Mouse (Mus musculus) cerebellum, adult 11-12 months (tissue): ENCODE data around the gene Atcay.
A peak's percentile ranks its signal among the peaks of the same experiment; 100 is the strongest.
"Not testable (repeated sequence)": the region's sequence is repeated elsewhere in the genome, so short reads cannot be mapped to it uniquely, and the experiment has no call there.

Experiments used
- DNase-seq: peaks from one replicate; pipeline ENCODE4 v3.0.0; 2022

Gene Atcay

GRCm38 (mm10) chr10:81240876-81241275, 10.2 kb upstream of the Atcay start:
- peak; percentile 46 for DNase-seq

- DNase-seq: no peak
These were observed 8.0 kb upstream of the Atcay start for GRCm38 (mm10) chr10:81238618-81239017.

GRCm38 (mm10) chr10:81236471-81237268, 6.0 kb upstream of the Atcay start:
- DNase-seq: no peak

GRCm38 (mm10) chr10:81234206-81234605, 3.6 kb upstream of the Atcay start:
- no peak for DNase-seq

- no peak for DNase-seq
These were observed 2.6 kb upstream of the Atcay start for GRCm38 (mm10) chr10:81233226-81233585.

- peak; percentile 96 for DNase-seq
These were observed 2.1 kb upstream of the Atcay start, which contains the start of gene Zfr2 for GRCm38 (mm10) chr10:81232580-81233225. TSS of gene Zfr2 (plus strand) at chr10:81233155.

- DNase-seq: peak; percentile 63
These were observed 803 bp upstream of the Atcay start for GRCm38 (mm10) chr10:81231436-81231835.

GRCm38 (mm10) chr10:81229735-81230437, 747 bp downstream of the Atcay start:
- peak; percentile 65 for DNase-seq

- DNase-seq: not testable (repeated sequence)
These were observed 6.9 kb downstream of the Atcay start for GRCm38 (mm10) chr10:81223731-81224130.

- no peak for DNase-seq
These were observed 9.1 kb downstream of the Atcay start for GRCm38 (mm10) chr10:81221402-81222015.

GRCm38 (mm10) chr10:81217964-81218363, 12.7 kb downstream of the Atcay start:
- DNase-seq: peak; percentile 64

GRCm38 (mm10) chr10:81217267-81217666, 13.4 kb downstream of the Atcay start:
- DNase-seq: not testable (repeated sequence)

GRCm38 (mm10) chr10:81216810-81217209, 13.8 kb downstream of the Atcay start:
- no peak for DNase-seq

GRCm38 (mm10) chr10:81216260-81216659, 14.4 kb downstream of the Atcay start:
- DNase-seq: no peak

GRCm38 (mm10) chr10:81210154-81210553, 20.5 kb downstream of the Atcay start:
- no peak for DNase-seq

- no peak for DNase-seq
These were observed 26.5 kb downstream of the Atcay start for GRCm38 (mm10) chr10:81204137-81204536.

GRCm38 (mm10) chr10:81202978-81203720, 27.5 kb downstream of the Atcay start:
- DNase-seq: no peak

- no peak for DNase-seq
These were observed 28.6 kb downstream of the Atcay start, which contains the start of gene Nmrk2 for GRCm38 (mm10) chr10:81201807-81202758. TSS of gene Nmrk2 (minus strand) at chr10:81202051.

GRCm38 (mm10) chr10:81200605-81201287, 29.9 kb downstream of the Atcay start:
- DNase-seq: no peak

- no peak for DNase-seq
These were observed 30.5 kb downstream of the Atcay start for GRCm38 (mm10) chr10:81200141-81200540.

GRCm38 (mm10) chr10:81198990-81199389, 31.6 kb downstream of the Atcay start:
- DNase-seq: no peak
